Comparison of ENCODE assay signal across 19 mouse cellular contexts in genomic region chr2:136624490-136624850, GRCm38 (mm10).
"Had no signal": no experiment of that assay in that cellular context is flagged by ENCODE, and none has a peak within 500 bp of the region (broad histone marks: within the 10 kb centered on the region; RNA-seq: fewer than 3 reads in every experiment).

No protein-coding gene starts in this region.

- H3K27ac ChIP-seq: kidney, embryonic 15.5 days; left cerebral cortex, adult 2 months; liver, embryonic 13.5 days; midbrain, embryonic 12.5 days; stomach, embryonic 15.5 days had no signal

- H3K4me3 ChIP-seq: kidney, embryonic 15.5 days; left cerebral cortex, adult 2 months; liver, embryonic 13.5 days; midbrain, embryonic 12.5 days; myocyte; neural tube, embryonic 13.5 days; stomach, embryonic 15.5 days had no signal

- H3K9ac ChIP-seq: kidney, embryonic 15.5 days; liver, embryonic 13.5 days; midbrain, embryonic 12.5 days; neural tube, embryonic 13.5 days; stomach, embryonic 15.5 days had no signal

- H3K9me3 ChIP-seq: kidney, embryonic 15.5 days; liver, embryonic 13.5 days; midbrain, embryonic 12.5 days; neural tube, embryonic 13.5 days; stomach, embryonic 15.5 days had no signal

- ATAC-seq: midbrain, embryonic 16.5 days had no signal

- H3K36me3 ChIP-seq: kidney, embryonic 15.5 days; liver, embryonic 13.5 days; midbrain, embryonic 12.5 days; neural tube, embryonic 13.5 days; stomach, embryonic 15.5 days had no signal

- H3K27me3 ChIP-seq: kidney, embryonic 15.5 days; liver, embryonic 13.5 days; midbrain, embryonic 12.5 days; neural tube, embryonic 13.5 days; stomach, embryonic 15.5 days had no signal

- H3K4me2 ChIP-seq: kidney, embryonic 15.5 days; liver, embryonic 13.5 days; midbrain, embryonic 12.5 days; neural tube, embryonic 13.5 days; stomach, embryonic 15.5 days had no signal

- H3K4me1 ChIP-seq: kidney, embryonic 15.5 days; liver, embryonic 13.5 days; midbrain, embryonic 12.5 days; neural tube, embryonic 13.5 days; stomach, embryonic 15.5 days had no signal

- DNase-seq: kidney, adult 11 months; kidney, adult 8-10 months; kidney, postnatal 10 days; kidney, postnatal 36 days; layer of hippocampus, postnatal 36 days; liver, embryonic 13.5 days; lung, adult 2 months; lung, postnatal 14 days; lung, postnatal 4 days; right cerebral cortex, postnatal 25 days; spleen, adult 18-20 months; thymus, postnatal 25 days had no signal
